Mouse (Mus musculus): ENCODE data around the gene Gm45711. TPM values are rescaled to one million over a fixed set of nuclear protein-coding genes. Genes with fewer than 3 reads are reported as not detected.
A peak's percentile ranks its signal among the peaks of the same experiment; 100 is the strongest.
"Not testable (repeated sequence)": the region's sequence is repeated elsewhere in the genome, so short reads cannot be mapped to it uniquely, and the experiment has no call there.

Gene Gm45711
- polyA plus RNA-seq, 1 experiment from 2014 or later = not detected

DNA sequence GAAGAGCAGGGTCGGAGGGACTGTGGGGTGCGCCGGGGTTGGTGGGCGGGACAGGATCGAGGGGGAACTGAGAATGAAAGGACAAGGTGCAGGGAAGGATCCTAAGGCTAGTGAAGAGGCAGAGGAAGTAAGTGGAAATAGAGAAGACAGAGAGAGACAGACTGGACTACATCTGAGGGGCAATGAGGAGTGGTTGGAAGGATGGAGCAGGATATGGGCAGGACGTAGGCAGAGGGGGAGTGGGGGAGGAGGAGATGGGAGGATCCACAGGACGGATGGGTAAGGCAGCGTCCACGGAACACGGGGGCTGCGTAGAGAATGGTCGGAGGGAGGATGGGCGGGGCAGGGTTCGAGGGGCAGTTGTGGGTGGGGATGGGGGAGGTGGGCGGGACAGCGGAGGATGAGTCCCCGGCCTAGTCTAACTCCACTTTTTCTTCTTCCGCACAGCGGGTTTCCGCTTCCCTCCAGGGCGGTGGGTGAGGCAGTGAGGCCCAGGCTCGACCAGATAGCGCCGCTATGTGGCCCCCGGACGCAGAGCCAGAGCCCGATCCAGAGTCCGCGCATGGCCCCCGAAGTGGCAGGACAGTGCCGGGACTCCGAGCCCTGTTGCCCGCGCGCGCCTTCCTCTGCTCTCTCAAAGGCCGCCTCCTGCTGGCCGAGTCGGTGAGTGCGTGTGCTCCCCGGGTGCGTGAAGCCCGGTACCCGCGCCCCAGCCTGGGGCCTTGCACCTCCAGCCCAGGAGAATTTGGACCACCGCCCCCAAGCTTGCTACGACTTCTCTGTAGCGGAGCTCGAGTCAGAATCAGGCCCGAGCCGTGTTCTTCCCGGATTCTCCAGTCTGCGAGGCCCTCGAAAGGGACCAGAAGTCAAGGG is 30.6 kb upstream of the Gm45711 start:
- H3K9me3 ChIP-seq (replicated peaks) = no peaks in the 10 kb centered on the region
- H3K27ac ChIP-seq = peak overlapping the region; percentile 91
- no peaks in the 10 kb centered on the region for H3K27me3 ChIP-seq
- peaks cover 40% of the 10 kb centered on the region for H3K4me1 ChIP-seq
- H3K4me2 ChIP-seq = peak overlapping the region; percentile 82
- H3K36me3 ChIP-seq = peaks cover 18% of the 10 kb centered on the region
- under 1% methylated on average over 53 of the region's 54 CpGs for WGBS
- peak overlapping the region; percentile 79 for H3K4me3 ChIP-seq (replicated peaks)
- peak overlapping the region; percentile 88 for H3K9ac ChIP-seq
- peak; percentile 78 for ATAC-seq (replicated peaks; ENCODE audit: low FRiP score)

DNA sequence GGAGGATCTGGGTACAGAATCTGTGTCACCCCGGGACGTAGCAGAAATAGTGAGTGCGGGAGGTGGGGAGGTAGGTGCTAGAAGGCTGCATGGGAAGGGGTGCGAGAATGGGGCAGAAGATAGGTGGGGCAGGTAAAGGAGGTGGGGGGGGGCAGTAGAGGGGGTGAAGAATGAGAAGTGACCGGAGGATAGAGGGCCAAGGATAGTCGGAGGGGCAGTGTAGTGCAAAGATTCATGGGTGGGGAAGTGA is 30.0 kb upstream of the Gm45711 start:
- peak; percentile 6 for ATAC-seq (replicated peaks; ENCODE audit: low FRiP score)
- Histone ChIP-seq H3K4me2 (peak overlapping the region; percentile 82), H3K4me3 (replicated peaks) (peak overlapping the region; percentile 79), H3K27ac (peak overlapping the region; percentile 91), H3K9me3 (replicated peaks) (no peaks in the 10 kb centered on the region), H3K36me3 (peaks cover 12% of the 10 kb centered on the region), H3K9ac (peak overlapping the region; percentile 88), H3K4me1 (peaks cover 40% of the 10 kb centered on the region), H3K27me3 (no peaks in the 10 kb centered on the region)
- WGBS = 3% methylated on average over 6 of the region's 6 CpGs

DNA sequence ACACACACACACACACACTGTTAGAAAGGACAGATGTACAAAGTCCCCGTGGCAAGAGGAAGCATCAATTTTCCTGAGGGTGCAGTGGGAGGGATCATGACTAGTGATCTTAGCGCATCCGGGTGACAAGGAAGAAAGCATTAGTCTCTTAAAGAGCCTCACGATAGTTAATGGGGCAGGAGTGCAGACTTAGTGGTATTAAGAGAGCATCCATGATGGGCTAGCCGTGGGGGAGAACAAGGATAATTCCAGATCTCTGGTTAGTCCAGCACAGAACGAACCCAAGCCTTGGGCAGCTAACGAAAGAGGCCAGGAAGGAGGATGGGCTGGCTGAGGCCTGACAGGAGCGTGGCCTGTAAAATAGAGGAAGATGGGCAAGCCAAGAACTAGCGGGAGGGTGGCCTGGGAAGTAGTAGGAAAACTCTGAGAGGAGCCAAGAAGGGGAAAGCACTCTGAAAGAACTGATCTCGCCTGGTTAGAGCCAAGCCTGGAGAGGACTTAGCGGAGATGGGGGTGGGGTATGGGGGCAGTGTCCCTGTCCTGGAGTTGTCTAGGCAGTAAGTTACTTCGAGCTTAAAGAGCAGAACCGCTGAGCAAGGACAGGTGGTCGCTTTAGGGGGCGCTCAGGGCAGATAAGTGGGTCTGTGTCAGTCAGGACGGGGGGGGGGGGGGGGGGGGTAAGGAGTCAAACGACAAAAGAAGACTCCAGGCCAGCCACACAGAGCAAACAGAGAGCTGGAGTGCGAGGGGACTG is 29.5 kb upstream of the Gm45711 start, which contains the start of gene Cmtm3:
Gene Cmtm3, plus strand, starts transcription at position 182 of the 754 bp plus-strand sequence.
- WGBS = 12% methylated on average over 16 of the region's 18 CpGs
- Histone ChIP-seq H3K4me3 (replicated peaks) (peak within 1 kb of the TSS; percentile 79), H3K9me3 (replicated peaks) (no peaks in the 10 kb centered on the region), H3K9ac (peak within 1 kb of the TSS; percentile 88), H3K27ac (peak within 1 kb of the TSS; percentile 91), H3K4me1 (peaks cover 40% of the 10 kb centered on the region), H3K36me3 (peaks cover 7% of the 10 kb centered on the region; the same call in 1 of the 2 replicates), H3K27me3 (no peaks in the 10 kb centered on the region), H3K4me2 (peak within 1 kb of the TSS; percentile 82)
- 0 out of 2 replicates have a peak, but pooled peaks have one; percentile 1 for ATAC-seq (replicated peaks; ENCODE audit: low FRiP score)

DNA sequence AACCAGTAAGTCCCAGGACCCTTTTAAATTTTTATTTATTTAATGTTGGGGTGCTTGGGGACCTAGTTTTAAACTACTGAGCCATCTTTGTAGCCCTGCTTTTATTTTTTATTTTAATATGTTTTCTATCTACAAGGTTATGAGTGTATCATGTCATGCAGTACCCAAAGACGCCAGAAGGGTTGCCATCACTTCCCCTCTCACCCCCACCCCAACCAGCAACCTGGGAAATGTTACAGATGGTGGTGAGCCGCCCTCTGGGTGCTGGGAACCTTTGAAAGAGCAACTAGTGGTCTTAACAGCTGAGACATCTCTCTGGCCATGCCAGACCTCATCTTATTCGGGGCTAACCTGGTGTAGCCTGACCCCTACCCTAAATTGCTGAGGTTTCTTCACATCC is 28.0 kb upstream of the Gm45711 start:
- no peak overlapping the region for H3K9ac ChIP-seq
- no peak overlapping the region for H3K4me3 ChIP-seq (replicated peaks)
- 64% methylated on average over 3 of the region's 3 CpGs for WGBS
- H3K27ac ChIP-seq = no peak overlapping the region
- H3K27me3 ChIP-seq = no peaks in the 10 kb centered on the region
- H3K9me3 ChIP-seq (replicated peaks) = no peaks in the 10 kb centered on the region
- 0 out of 2 replicates have a peak, but pooled peaks cover 3% of the 10 kb centered on the region for H3K36me3 ChIP-seq
- ATAC-seq (replicated peaks; ENCODE audit: low FRiP score) = no peak
- H3K4me2 ChIP-seq = no peak overlapping the region
- peaks cover 29% of the 10 kb centered on the region for H3K4me1 ChIP-seq

DNA sequence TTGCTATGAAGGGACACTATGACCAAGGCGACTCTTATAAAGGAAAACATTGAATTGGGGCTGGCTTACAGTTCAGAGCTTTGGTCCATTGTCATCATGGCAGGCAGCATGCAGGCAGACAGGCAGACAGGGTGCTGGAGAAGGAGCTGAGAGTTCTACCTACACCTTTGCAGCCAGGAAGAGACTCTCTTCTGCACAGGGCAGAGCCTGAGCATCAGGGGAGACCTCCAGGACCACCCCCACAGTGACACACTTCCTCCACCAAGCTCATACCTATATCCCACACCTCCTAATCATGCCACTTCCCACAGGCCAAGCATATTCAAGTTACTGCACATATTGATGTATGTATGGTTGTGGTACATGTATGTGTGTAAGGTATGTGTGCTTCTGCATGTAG is 26.9 kb upstream of the Gm45711 start:
- no peak overlapping the region for H3K4me2 ChIP-seq
- 0 out of 2 replicates have a peak, but pooled peaks cover under 1% of the 10 kb centered on the region for H3K36me3 ChIP-seq
- H3K27ac ChIP-seq = no peak overlapping the region
- no peaks in the 10 kb centered on the region for H3K9me3 ChIP-seq (replicated peaks)
- H3K9ac ChIP-seq = no peak overlapping the region
- H3K27me3 ChIP-seq = no peaks in the 10 kb centered on the region
- H3K4me1 ChIP-seq = peaks cover 19% of the 10 kb centered on the region
- H3K4me3 ChIP-seq (replicated peaks) = no peak overlapping the region
- 83% methylated on average over 1 of the region's 1 CpGs for WGBS
- ATAC-seq (replicated peaks; ENCODE audit: low FRiP score) = no peak

DNA sequence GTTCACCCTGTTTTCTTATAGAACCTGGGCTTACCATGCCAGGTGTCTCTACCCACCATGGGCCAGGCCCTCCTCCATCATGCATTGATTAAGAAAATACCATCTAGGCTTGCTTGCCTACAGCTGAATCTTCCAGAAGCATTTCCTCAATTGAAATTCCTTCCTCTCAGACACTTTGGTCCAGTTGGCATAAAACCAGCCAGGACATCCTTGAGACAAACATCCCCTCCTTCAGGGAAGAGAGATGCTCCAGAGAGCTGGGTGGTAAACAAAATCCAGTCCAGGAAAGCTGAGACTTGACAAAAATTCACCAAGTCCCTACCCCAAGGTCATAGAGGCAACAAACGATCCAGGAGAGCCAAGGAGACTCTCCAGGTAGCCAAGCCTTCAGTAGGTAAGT is 24.3 kb upstream of the Gm45711 start:
- H3K9me3 ChIP-seq (replicated peaks) = no peaks in the 10 kb centered on the region
- H3K27me3 ChIP-seq = no peaks in the 10 kb centered on the region
- H3K4me3 ChIP-seq (replicated peaks) = no peak overlapping the region
- no peak for ATAC-seq (replicated peaks; ENCODE audit: low FRiP score)
- no peak overlapping the region for H3K9ac ChIP-seq
- H3K27ac ChIP-seq = no peak overlapping the region
- WGBS = 78% methylated on average over 1 of the region's 1 CpGs
- no peak overlapping the region for H3K4me2 ChIP-seq
- no peaks in the 10 kb centered on the region for H3K36me3 ChIP-seq
- no peaks in the 10 kb centered on the region; the same call in 1 of the 2 replicates for H3K4me1 ChIP-seq

DNA sequence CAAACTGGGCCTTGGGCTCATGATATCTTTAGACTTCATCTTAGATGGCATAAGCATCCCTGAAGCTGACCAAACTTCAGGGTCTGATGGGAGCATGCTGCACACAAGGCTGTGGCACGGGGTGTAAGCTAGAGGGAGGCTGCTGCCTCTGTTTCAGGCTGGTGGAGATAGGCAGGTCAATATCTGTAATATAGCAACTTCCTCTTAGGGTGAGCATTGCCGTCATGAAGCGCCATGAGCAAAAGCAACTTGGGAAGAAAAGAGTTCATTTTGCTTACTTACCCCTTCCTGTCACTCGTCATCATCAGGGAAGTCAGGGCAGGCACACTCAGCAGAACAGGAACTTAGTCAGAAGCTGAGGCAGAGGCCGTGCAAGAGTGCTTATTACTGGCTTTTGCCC is 23.9 kb upstream of the Gm45711 start:
- Histone ChIP-seq H3K27me3 (no peaks in the 10 kb centered on the region), H3K9me3 (replicated peaks) (no peaks in the 10 kb centered on the region), H3K4me2 (no peak overlapping the region), H3K9ac (no peak overlapping the region), H3K36me3 (no peaks in the 10 kb centered on the region), H3K4me1 (no peaks in the 10 kb centered on the region), H3K4me3 (replicated peaks) (no peak overlapping the region), H3K27ac (no peak overlapping the region)
- 75% methylated on average over 5 of the region's 5 CpGs for WGBS
- ATAC-seq (replicated peaks; ENCODE audit: low FRiP score) = no peak

DNA sequence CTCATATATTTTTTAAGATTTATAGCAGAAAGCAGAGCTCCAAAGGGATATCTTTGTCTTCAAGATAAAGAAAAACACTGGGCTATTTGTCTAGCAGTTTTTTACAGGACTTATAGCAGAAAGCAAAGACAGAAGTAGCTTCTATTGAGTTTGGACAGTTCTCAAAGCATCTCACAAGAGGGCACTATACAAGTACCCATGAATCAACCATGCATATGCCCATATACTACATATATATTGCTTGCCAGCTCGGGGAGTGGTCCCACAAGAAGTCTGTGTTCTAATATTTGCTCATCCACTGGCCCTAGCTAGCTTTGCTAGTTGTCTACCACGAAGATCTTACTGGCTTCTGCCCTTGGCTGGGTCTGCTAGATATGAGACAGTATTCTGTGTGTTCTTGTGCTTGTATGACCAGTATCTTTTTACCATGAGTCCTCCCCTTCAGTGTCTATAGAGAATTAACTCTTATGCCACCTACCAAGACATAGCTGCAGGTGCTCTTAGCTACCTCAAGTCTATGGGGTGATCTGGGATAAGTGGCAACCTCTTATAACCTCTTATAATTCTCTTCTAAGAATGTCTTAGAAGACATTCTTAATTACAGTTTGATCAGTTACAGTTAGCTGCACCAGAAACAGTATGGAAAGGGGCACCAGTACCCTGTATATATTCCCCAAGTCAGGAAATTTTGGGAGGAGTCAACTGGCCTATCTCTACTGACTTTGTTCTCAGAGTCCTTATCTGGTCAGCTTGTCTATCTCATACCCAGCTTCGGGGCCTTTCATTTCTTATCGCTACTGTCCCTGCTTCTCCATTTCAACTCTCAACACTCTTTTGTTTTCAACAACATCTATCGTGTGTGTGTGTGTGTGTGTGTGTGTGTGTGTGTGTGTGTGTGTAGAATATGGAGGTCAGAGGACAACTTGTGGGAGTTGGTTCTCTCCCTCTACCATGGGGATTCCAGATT is 23.1 kb upstream of the Gm45711 start:
- no peak overlapping the region for H3K4me3 ChIP-seq (replicated peaks)
- H3K27ac ChIP-seq = no peak overlapping the region
- no peak overlapping the region for H3K4me2 ChIP-seq
- no peak for ATAC-seq (replicated peaks; ENCODE audit: low FRiP score)
- WGBS = 78% methylated on average over 5 of the region's 5 CpGs
- no peaks in the 10 kb centered on the region for H3K27me3 ChIP-seq
- no peaks in the 10 kb centered on the region for H3K4me1 ChIP-seq
- no peaks in the 10 kb centered on the region for H3K36me3 ChIP-seq
- H3K9me3 ChIP-seq (replicated peaks) = no peaks in the 10 kb centered on the region
- H3K9ac ChIP-seq = no peak overlapping the region

DNA sequence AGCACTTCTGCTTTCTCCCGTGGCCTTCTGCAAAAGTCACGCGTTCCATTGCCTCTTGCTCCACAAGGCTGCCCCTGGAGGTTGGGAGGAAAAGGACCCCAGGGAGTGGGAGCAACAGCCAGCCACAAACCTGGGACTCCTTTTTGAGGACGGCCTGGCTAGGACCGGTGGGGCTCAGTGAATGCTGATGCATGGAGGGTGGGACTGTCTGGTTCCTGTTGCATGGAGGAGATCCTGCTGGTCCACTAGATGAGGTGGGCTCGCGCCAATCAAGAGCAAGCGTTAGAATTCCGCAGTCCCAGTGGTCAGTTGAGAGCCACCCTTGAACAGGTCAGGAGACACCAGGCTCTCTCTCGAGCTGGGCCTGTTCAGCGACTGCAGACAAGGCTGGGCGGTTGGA is 12.0 kb upstream of the Gm45711 start, which contains the start of gene Cmtm2b:
Gene Cmtm2b, plus strand, starts transcription at position 301 of the 400 bp plus-strand sequence.
- not testable (repeated sequence) for H3K9me3 ChIP-seq (replicated peaks); H3K27ac ChIP-seq; H3K4me2 ChIP-seq; H3K9ac ChIP-seq; H3K4me3 ChIP-seq (replicated peaks); H3K36me3 ChIP-seq; H3K4me1 ChIP-seq; H3K27me3 ChIP-seq; ATAC-seq (replicated peaks; ENCODE audit: low FRiP score)
- 82% methylated on average over 12 of the region's 12 CpGs for WGBS

DNA sequence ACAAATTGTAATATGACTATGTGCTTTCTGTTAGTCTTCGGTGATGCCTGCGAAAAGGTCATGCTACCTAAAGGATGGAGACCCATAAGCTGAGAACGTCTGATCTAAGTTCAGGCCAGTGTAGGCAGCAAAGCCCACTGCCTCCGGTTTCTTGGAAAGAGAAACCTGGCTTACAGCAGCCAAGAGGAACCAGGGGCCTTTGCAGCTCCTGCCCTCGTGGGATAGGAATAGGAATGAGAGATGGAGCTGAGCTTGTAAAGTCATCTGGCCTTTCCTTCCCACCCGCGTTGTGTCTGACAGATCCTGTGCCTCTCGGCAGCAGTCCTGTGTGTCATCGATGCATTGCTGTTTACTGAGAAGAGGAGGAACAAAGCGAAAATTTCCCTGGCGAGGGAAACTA is 11.4 kb upstream of the Gm45711 start, which contains the start of gene Gm11020:
Gene Gm11020, plus strand, starts transcription at position 301 of the 400 bp plus-strand sequence.
- not testable (repeated sequence) for H3K27me3 ChIP-seq; H3K36me3 ChIP-seq; H3K9me3 ChIP-seq (replicated peaks); H3K9ac ChIP-seq; H3K4me1 ChIP-seq; H3K4me3 ChIP-seq (replicated peaks); ATAC-seq (replicated peaks; ENCODE audit: low FRiP score); H3K4me2 ChIP-seq; H3K27ac ChIP-seq
- WGBS = 86% methylated on average over 11 of the region's 11 CpGs

DNA sequence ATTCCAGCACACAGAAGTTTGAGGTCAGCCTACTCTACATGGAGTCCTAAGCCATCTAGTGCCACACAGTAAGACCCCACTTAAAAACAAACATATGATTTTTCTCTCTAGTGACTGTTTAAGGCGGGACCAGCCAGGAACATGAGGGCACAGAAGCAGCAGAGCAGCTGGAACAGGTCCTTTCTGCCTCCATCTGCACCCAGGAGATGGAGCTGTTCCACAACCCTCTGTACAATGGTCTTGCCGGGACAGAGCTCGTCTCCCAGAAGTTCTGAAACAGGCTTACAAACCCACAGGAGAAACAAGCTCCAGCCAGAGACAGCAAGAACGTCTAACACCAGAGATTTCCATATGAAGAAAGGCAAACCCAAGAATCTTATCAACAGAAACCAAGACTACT is 3.4 kb upstream of the Gm45711 start:
- ATAC-seq (replicated peaks; ENCODE audit: low FRiP score) = no peak
- no peak overlapping the region for H3K9ac ChIP-seq
- H3K4me2 ChIP-seq = no peak overlapping the region
- H3K36me3 ChIP-seq = no peaks in the 10 kb centered on the region
- H3K27me3 ChIP-seq = no peaks in the 10 kb centered on the region
- H3K4me3 ChIP-seq (replicated peaks) = no peak overlapping the region
- no peaks in the 10 kb centered on the region for H3K4me1 ChIP-seq
- no peaks in the 10 kb centered on the region for H3K9me3 ChIP-seq (replicated peaks)
- no peak overlapping the region for H3K27ac ChIP-seq
- 66% methylated on average over 4 of the region's 4 CpGs for WGBS
